Mouse (Mus musculus) spleen, adult 2 months (tissue): ENCODE data around the gene Adcy6.

Experiments used
- CTCF ChIP-seq: fragments of 200-500 bp; IDR thresholded peaks from 2 replicates; pipeline ENCODE4 v1.5.1; 2011; ENCODE audit warnings: mild to moderate bottlenecking, inconsistent platforms; ENCODE audit not compliant: insufficient read depth, insufficient read length, insufficient replicate concordance; ENCODE audit errors: extremely low read depth
- POLR2A ChIP-seq: fragments of 200-500 bp; IDR thresholded peaks from 2 replicates; pipeline ENCODE4 v1.6.1; 2011; ENCODE audit warnings: low read depth, low read length, inconsistent platforms

- TF ChIP-seq CTCF (no peak), POLR2A (no peak)
Measured at GRCm38 (mm10) chr15:98600036-98600709, 9.7 kb downstream of the Adcy6 start.
